Mouse (Mus musculus) effector memory CD4-positive, alpha-beta T cell, adult 7 months (primary cell): ENCODE results near the gene Olfr1411. TPM values are rescaled to one million over a fixed set of nuclear protein-coding genes. Genes with fewer than 3 reads are reported as not detected.

Source experiments
- polyA plus RNA-seq: library from polyadenylated mRNA; unstranded; fragments of 100-300 nt; shearing (Covaris generic); gene quantifications from one replicate; pipeline ENCODE4 v1.2.1, GENCODE M21; 2017

Gene Olfr1411
- polyA plus RNA-seq = not detected

GRCm38 (mm10) chr1:92594111-92594510, at the start of gene Olfr1411:
Gene Olfr1411, plus strand, starts transcription at chr1:92594411.

GRCm38 (mm10) chr1:92571022-92571421, 23.2 kb upstream of the Olfr1411 start, which contains the start of gene Olfr1413:
Gene Olfr1413, plus strand, starts transcription at chr1:92571322.

GRCm38 (mm10) chr1:92585479-92585878, 8.7 kb upstream of the Olfr1411 start, which contains the start of gene Olfr1412:
Gene Olfr1412, plus strand, starts transcription at chr1:92585779.

GRCm38 (mm10) chr1:92605482-92605881, 11.3 kb downstream of the Olfr1411 start, which contains the start of gene Olfr1410:
Gene Olfr1410, plus strand, starts transcription at chr1:92605782.

GRCm38 (mm10) chr1:92617488-92617887, 23.3 kb downstream of the Olfr1411 start, which contains the start of gene Olfr12:
Gene Olfr12, plus strand, starts transcription at chr1:92617788.

GRCm38 (mm10) chr1:92641514-92642272, 47.5 kb downstream of the Olfr1411 start, which contains the start of gene Cops9:
Gene Cops9, minus strand, starts transcription at chr1:92641985.

Other genes starting within 250 kb of the Olfr1411 start
- gene Ndufa10, start 120.6 kb upstream of the Olfr1411 start, polyA plus RNA-seq = 155 TPM
- gene Olfr1416, start 109.3 kb upstream of the Olfr1411 start, polyA plus RNA-seq = not detected
- not detected for gene Olfr1415, start 98.3 kb upstream of the Olfr1411 start, polyA plus RNA-seq
- gene Olfr1414, start 75.8 kb upstream of the Olfr1411 start, polyA plus RNA-seq = not detected
- gene Olfr1413, start 23.1 kb upstream of the Olfr1411 start, polyA plus RNA-seq = not detected
- gene Olfr1412, start 8.6 kb upstream of the Olfr1411 start, polyA plus RNA-seq = not detected
- gene Olfr1410, start 11.4 kb downstream of the Olfr1411 start, polyA plus RNA-seq = not detected
- gene Olfr12, start 23.4 kb downstream of the Olfr1411 start, polyA plus RNA-seq = 0.50 TPM
- 142 TPM for gene Cops9, start 47.6 kb downstream of the Olfr1411 start, polyA plus RNA-seq
- gene Otos, start 54.4 kb downstream of the Olfr1411 start, polyA plus RNA-seq = 0.99 TPM
- 24.4 TPM for gene Gpc1, start 237.2 kb downstream of the Olfr1411 start, polyA plus RNA-seq